Mouse (Mus musculus) splenic B cell, adult 2 months (primary cell): ENCODE measurements at regions not wholly inside any gene's neighbourhood (a gene's known extent, or its start where the extent isn't known, plus 50 kb on each side); places are given as distances from the start of the nearest gene placed in this dataset.

Experiments
- DNase-seq: peaks from one replicate; pipeline ENCODE4 v3.0.0-alpha.2; 2011; ENCODE audit warnings: low read depth, low spot score
- H3K27me3 ChIP-seq: 2 replicates; pipeline ENCODE4 v1.6.1; 2012; ENCODE audit warnings: mild to moderate bottlenecking, low read length, moderate library complexity, mixed read lengths; ENCODE audit not compliant: control insufficient read depth, poor library complexity, insufficient read depth, severe bottlenecking
- H3K36me3 ChIP-seq: 2 replicates; pipeline ENCODE4 v1.6.1; 2012; ENCODE audit warnings: mild to moderate bottlenecking, low read length, moderate library complexity, mixed read lengths; ENCODE audit not compliant: control insufficient read depth, poor library complexity, insufficient read depth, severe bottlenecking

DNA sequence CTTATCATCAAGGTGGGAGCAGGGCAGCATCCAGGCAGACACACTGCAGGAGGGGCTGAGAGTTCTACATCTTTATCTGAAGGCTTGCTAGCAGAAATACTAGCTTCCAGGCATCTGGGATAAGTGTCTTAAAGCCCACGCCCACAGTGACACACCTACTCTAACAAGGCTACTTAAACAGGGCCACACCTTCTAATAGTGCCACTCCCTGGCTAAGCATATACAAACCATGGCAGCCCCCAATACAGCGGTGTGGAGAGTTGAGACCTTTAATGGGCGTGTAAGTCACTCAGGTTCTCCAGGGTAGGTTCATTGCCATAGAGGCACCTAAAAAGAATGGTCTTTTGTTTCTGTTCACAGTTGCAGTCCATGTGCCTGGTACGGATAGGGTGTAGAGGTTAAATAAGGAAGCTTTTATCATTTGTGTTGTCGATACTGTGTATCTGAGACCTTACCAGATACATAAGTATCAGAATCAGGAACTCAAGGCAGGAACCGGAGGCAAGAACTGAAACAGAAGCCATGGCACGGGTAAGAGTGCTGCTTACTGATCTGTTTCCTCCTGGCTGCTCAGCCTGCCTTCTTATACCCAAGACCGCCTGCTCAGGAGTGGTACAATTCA is 69.0 kb upstream of the Atrnl1 start:
- no peaks in the 10 kb centered on the region for H3K27me3 ChIP-seq
- no peak for DNase-seq
- no peaks in the 10 kb centered on the region for H3K36me3 ChIP-seq

- Histone ChIP-seq H3K27me3 (no peaks in the 10 kb centered on the region), H3K36me3 (no peaks in the 10 kb centered on the region)
- DNase-seq, result no peak
Observed at GRCm38 (mm10) chr19:57542506-57542905, 68.3 kb upstream of the Atrnl1 start.

DNA sequence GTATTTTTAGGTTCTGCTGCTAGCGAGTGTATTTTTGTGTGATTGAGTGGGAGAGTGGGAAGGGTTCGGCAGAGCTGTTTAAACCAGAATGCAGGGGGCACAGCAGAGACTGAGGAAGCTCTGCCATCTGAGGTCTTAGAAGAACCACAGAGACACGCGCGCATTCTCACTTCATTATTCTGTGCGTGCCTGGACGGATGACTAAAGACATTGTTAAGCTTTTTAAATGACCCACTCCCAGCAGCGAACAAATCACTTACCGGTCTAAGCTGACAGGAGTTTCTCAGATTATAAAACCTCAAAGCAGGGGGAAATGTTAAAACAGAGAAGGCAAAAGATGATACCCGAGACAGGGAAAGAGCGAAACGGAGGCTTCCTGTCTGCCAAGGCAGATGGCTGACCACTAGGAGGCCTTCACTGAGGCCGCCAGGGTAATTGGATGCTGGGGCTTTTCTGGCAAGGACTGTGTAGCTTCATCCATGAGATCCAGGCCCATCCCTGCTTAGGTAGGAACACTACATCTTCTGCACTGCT is 67.1 kb upstream of the Atrnl1 start:
- Histone ChIP-seq H3K27me3 (no peaks in the 10 kb centered on the region), H3K36me3 (no peaks in the 10 kb centered on the region)
- peak; percentile 25 for DNase-seq

DNA sequence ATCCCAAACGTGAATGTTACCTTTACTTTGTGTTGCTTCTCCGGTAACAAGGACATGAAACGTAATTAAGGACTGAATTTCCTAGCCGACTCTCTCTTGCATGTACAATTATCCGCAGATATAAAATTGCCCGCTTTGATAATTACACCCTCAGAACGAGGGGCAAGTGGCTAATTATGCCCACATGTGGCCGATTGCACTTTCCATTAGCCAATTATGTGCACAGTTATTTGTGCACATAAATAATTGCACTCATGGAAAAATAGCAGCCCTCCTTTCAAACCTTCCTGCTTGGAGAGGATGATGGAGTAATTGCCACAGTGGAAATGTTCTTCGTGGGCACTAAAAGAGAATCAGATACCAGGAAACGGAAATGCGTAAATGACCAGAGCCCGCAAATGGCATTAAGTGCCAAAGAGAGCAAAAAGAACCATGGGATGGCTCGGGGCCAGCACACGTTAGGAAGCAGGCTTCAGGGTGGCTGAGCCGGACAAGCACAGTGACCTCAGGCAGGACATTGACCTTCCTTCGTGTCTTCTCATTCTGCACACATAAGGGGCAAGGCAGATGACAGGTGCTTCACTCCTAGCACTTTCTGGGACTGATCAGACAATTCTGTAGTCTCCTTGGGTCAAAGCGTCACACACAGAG is 66.5 kb upstream of the Atrnl1 start:
- Histone ChIP-seq H3K36me3 (no peaks in the 10 kb centered on the region), H3K27me3 (no peaks in the 10 kb centered on the region)
- no peak for DNase-seq

DNA sequence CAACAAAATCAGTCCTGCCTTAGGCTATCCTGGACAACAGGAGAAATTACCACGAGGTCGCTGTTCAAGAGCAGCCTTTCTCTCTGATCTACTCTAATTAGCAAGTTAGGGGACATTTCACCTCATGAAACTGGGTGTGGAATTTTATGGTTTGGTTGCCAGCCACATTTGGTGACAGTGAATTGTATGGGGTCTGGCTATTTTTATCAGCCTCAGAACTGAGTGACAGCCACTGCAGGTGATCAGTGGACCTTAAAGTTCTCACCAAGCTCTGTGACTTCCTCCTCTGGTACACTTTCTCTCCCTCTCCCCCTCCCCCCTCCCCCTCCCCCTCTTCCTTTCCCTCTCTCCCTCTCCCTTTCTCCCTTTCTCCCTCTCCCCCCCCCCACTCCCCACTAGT is 65.8 kb upstream of the Atrnl1 start:
- no peaks in the 10 kb centered on the region for H3K36me3 ChIP-seq
- H3K27me3 ChIP-seq, result no peaks in the 10 kb centered on the region
- DNase-seq, result peak; percentile 54

DNA sequence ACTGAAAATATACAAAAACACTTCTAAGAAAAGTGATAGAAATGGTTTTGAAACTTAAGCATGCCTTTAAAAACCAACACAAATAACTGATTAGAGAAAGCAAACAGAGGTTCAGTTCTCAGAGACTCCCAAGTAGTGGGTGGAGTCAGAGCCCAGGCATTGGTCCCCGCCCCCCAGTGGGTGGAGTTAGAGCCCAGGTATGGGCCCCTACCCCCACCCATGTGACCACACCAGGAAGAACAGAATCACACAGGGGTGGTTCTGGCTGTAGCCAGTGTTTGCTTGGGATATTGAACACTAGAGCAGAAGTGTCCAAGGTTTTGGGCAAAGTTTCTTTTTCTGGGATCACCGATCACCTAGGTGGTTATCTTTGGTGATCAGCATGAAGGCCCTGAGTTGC is 64.8 kb upstream of the Atrnl1 start:
- H3K36me3 ChIP-seq, result no peaks in the 10 kb centered on the region
- DNase-seq, result peak; percentile 35
- H3K27me3 ChIP-seq, result no peaks in the 10 kb centered on the region

DNA sequence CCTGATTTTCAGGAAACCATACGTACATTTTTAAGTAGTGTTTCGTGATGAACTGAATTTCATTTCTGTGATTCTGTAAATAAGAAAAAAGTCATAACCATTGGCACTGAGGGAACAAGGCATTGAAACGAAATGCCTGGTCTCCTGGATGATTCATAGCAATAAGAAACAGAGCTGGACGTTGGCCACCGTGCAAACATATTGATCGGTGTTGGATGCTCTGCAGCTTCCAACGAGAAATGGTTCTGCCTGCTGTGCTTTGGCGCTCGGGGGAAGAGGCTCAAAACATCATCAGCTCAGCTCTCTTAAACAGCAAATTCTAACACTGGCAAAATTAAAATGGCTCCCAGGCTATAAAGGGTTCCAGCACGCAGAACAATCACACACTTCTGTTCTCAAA is 64.3 kb upstream of the Atrnl1 start:
- no peak for DNase-seq
- no peaks in the 10 kb centered on the region for H3K36me3 ChIP-seq

DNA sequence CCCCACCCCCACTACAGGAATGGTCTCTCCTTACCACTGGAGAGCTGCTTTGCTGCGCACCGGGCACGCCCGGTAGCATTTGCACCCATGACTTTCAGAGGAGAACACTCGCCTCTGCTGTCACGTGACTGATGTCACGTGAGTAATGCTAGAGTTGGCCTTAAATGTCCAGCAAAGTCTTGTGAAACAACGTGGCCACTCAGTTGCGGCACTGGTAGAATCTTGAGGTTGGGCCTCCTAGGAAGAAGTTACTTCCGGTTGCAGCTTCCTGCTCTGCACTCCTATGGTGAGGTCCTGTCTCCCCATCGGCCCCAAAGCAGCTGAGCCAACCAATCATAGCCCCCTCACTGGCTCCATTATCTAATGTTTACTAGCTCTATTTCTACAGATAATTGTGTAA is 62.7 kb upstream of the Atrnl1 start:
- no peaks in the 10 kb centered on the region for H3K36me3 ChIP-seq

More for the DNA sequence above, 64.3 kb upstream of the Atrnl1 start:
- no peaks in the 10 kb centered on the region for H3K27me3 ChIP-seq

DNA sequence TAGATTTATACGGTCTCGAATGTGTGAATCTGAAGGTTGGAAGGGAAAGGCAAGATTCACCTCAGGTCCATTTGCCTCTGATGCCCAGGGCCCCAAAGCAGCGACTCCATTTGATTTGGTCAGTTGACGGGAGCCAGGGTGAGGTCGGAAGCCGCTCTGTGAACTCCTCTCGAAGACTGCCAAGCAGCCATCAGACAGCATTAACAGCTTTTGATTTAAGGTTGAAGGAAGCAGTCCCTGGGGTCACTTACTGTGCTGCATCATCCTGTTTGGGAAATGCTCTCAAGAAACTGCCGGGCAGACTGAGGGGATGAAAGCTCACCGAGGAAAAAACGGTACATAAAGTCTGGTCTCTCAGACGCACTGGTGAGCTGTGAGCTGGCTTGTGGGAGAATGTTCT is 62.2 kb upstream of the Atrnl1 start:
- Histone ChIP-seq H3K36me3 (no peaks in the 10 kb centered on the region), H3K27me3 (no peaks in the 10 kb centered on the region)
- no peak for DNase-seq

More for the DNA sequence above, 62.7 kb upstream of the Atrnl1 start:
- DNase-seq, result no peak
- H3K27me3 ChIP-seq, result no peaks in the 10 kb centered on the region

- H3K27me3 ChIP-seq, result no peaks in the 10 kb centered on the region
Observed at GRCm38 (mm10) chr19:57552964-57553740, 57.7 kb upstream of the Atrnl1 start.

GRCm38 (mm10) chr19:57554086-57554485 is 56.7 kb upstream of the Atrnl1 start:
- Histone ChIP-seq H3K36me3 (no peaks in the 10 kb centered on the region), H3K27me3 (no peaks in the 10 kb centered on the region)
- DNase-seq, result no peak

More at GRCm38 (mm10) chr19:57552964-57553740, 57.7 kb upstream of the Atrnl1 start:
- H3K36me3 ChIP-seq, result no peaks in the 10 kb centered on the region
- DNase-seq, result no peak

GRCm38 (mm10) chr19:57555313-57555712 is 55.5 kb upstream of the Atrnl1 start:
- no peak for DNase-seq
- no peaks in the 10 kb centered on the region for H3K36me3 ChIP-seq
- no peaks in the 10 kb centered on the region for H3K27me3 ChIP-seq

DNA sequence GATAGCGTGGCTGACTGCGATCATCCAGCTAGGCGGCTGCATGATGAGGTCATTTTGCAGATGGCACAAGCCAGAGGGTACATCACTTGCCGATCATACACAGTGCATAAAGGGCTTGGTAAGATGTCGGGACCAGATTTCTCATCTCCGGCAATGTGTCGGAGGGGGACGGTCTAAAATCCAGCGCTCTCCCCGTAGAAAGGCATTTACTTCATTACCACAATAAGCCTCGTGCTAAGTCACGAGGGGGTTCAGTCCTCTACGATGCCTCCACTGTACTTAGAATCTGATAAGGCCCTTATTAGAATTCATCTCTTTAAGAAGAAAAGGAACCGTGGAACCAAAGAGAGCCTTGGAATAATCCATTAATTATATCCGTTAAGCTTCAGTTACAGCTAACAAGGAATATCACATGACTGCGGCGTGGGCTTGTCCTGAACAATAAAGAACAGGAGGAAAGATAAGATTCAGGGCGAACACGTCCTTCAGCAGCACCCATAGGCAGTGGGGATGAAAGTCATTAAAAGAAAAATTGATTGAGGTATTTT is 52.3 kb upstream of the Atrnl1 start:
- no peaks in the 10 kb centered on the region for H3K27me3 ChIP-seq
- DNase-seq, result no peak
- no peaks in the 10 kb centered on the region for H3K36me3 ChIP-seq

- no peak for DNase-seq
- H3K27me3 ChIP-seq, result no peaks in the 10 kb centered on the region
- no peaks in the 10 kb centered on the region for H3K36me3 ChIP-seq
Observed at GRCm38 (mm10) chr19:57560757-57561156, 50.1 kb upstream of the Atrnl1 start.
